Mouse (Mus musculus): ENCODE measurements at regions not wholly inside any gene's neighbourhood (a gene's known extent, or its start where the extent isn't known, plus 50 kb on each side); places are given as distances from the start of the nearest gene placed in this dataset.
"Not testable (repeated sequence)": the region's sequence is repeated elsewhere in the genome, so short reads cannot be mapped to it uniquely, and the experiment has no call there.

DNA sequence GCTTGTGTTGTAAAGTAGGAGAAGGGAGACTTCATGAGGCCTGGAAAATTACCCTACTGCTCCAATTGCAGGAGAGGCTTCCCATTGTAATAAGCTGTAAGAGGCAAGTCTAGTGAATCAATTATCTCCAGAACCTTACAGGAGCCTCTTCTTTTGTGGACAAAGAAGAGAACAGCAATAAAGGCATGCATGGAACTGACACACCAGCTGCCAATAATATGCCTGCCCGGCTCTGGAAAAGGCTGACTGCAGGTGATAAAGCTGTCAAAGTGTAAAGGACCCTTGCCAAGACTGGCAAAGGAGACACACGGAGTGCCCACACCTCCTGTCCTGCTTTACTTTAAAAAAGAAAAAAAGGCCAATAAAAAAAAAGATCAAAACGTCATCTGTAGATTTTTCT is 209.0 kb downstream of the Faxc start:
- no peaks in the 10 kb centered on the region for H3K36me3 ChIP-seq
- H3K27ac ChIP-seq (replicated peaks), result no peak overlapping the region
- H3K4me2 ChIP-seq (replicated peaks), result no peak overlapping the region
- H3K9ac ChIP-seq (replicated peaks), result no peak overlapping the region
- H3K27me3 ChIP-seq, result no peaks in the 10 kb centered on the region
- no peak overlapping the region for H3K4me3 ChIP-seq
- no peaks in the 10 kb centered on the region for H3K9me3 ChIP-seq
- ATAC-seq (ENCODE audit: low FRiP score, low read depth), result no peak
- WGBS, result 61% methylated on average over 3 of the region's 3 CpGs
- H3K4me1 ChIP-seq, result no peaks in the 10 kb centered on the region; the same call in 1 of the 2 replicates

- Histone ChIP-seq H3K4me3 (no peak overlapping the region), H3K36me3 (no peaks in the 10 kb centered on the region), H3K4me2 (replicated peaks) (no peak overlapping the region), H3K9ac (replicated peaks) (no peak overlapping the region), H3K27me3 (no peaks in the 10 kb centered on the region), H3K27ac (replicated peaks) (no peak overlapping the region), H3K4me1 (no peaks in the 10 kb centered on the region; the same call in 1 of the 2 replicates), H3K9me3 (no peaks in the 10 kb centered on the region)
- 97% methylated on average over 1 of the region's 1 CpGs for WGBS
- ATAC-seq (ENCODE audit: low FRiP score, low read depth), result no peak
Observed at GRCm38 (mm10) chr4:22143546-22143945, 212.4 kb downstream of the Faxc start.

DNA sequence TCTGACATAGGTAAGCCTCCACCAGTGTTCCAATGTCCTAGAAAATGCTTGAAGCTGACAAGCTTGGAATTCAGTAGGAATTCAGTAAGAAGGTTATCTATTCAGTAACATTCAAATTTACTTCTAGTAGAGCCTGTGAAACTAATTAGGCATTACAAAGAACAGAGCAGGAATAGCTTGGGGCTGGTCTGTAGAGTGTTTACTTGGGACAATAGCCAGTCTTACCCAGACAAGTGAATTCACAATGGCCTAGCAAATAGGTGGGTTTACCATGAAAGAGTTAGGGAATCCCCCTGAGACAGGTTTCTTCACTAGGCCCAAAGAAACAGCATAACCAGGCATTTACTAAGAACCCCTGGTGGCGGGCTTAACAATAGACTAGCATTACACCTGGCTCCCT is 212.5 kb upstream of the Fbxl4 start:
- not testable (repeated sequence) for H3K4me2 ChIP-seq (replicated peaks); H3K4me3 ChIP-seq; H3K36me3 ChIP-seq; H3K27me3 ChIP-seq; H3K4me1 ChIP-seq; ATAC-seq (ENCODE audit: low FRiP score, low read depth); H3K9me3 ChIP-seq; H3K27ac ChIP-seq (replicated peaks); H3K9ac ChIP-seq (replicated peaks)
- WGBS, result 65% methylated on average over 1 of the region's 1 CpGs

DNA sequence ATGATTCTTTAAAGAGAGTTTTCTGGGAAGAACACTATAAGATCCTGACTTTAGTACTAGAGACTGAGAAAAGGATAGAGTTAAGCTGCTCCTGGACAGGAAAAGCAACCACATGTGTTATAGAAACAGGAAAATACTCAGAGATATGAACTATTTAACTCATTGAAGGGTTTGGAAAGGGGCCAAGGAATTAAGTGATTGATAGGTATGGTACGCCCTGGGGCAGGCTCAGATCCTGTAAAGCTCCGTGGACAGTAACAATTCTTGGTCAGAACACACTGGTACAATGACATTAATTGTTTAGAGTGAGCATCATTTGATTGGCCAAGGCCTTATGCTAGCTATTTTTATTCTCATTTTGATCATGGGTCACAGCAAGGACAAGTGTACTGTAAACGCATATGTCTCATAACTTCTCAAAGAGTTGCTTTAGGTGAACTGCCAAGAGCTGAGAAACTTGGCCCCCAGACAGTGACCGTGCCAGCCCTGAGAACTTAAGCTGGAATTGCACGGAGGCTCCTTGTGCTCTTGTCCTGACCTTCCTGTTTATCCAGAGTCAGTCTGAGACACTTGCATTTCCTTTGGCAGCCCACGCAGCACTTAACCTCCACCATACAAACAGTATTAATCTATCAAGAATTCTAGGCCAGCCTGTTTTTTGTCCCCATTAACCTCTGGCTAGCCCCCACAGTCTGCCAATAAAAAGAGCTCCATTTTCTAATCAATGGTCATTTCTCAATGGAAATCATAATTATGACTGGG is 210.5 kb upstream of the Fbxl4 start:
- Histone ChIP-seq H3K9me3 (no peaks in the 10 kb centered on the region), H3K27ac (replicated peaks) (no peak overlapping the region), H3K4me3 (no peak overlapping the region), H3K36me3 (no peaks in the 10 kb centered on the region), H3K9ac (replicated peaks) (no peak overlapping the region), H3K27me3 (no peaks in the 10 kb centered on the region), H3K4me2 (replicated peaks) (no peak overlapping the region), H3K4me1 (0 out of 2 replicates have a peak, but pooled peaks cover 5% of the 10 kb centered on the region)
- no peak for ATAC-seq (ENCODE audit: low FRiP score, low read depth)
- WGBS, result 86% methylated on average over 6 of the region's 6 CpGs

DNA sequence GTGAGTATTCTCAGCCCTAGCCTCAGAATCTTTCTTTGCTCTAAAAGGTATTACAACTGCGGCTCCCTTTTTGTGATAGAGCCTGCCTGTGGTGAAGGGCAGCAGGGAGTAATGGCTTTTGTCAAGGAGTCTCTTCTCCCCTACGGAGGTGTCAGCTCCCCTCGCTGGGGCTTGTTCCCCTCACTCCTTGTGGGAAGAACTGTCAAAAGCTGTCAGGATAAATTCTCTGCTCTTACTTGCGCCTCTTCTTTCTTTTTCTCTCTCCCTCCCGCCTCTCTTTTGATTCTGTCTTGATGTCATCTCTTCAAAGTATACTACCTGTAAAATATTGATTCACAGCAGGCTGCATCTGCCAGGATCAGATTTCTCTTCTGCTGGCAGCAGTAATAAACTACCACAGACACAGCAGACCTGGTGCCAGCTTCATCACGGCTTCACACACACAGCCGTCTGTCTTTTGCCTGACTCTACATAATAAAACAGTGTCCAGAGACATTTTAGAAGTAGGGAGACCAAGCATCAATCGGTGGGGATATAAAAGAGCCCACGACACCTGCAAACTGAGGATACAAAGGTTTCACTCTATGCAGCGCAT is 205.3 kb upstream of the Fbxl4 start:
- WGBS, result 31% methylated on average over 10 of the region's 10 CpGs
- no peaks in the 10 kb centered on the region for H3K36me3 ChIP-seq
- ATAC-seq (ENCODE audit: low FRiP score, low read depth), result no peak
- no peak overlapping the region for H3K4me2 ChIP-seq (replicated peaks)
- H3K27ac ChIP-seq (replicated peaks), result no peak overlapping the region
- 0 out of 2 replicates have a peak, but pooled peaks cover 6% of the 10 kb centered on the region for H3K4me1 ChIP-seq
- H3K27me3 ChIP-seq, result no peaks in the 10 kb centered on the region
- no peak overlapping the region for H3K9ac ChIP-seq (replicated peaks)
- H3K4me3 ChIP-seq, result no peak overlapping the region
- no peaks in the 10 kb centered on the region for H3K9me3 ChIP-seq

- WGBS, result 47% methylated on average over 7 of the region's 7 CpGs
- no peak overlapping the region for H3K4me3 ChIP-seq
- no peak overlapping the region for H3K27ac ChIP-seq (replicated peaks)
- no peaks in the 10 kb centered on the region for H3K36me3 ChIP-seq
- 0 out of 2 replicates have a peak, but pooled peaks cover 6% of the 10 kb centered on the region for H3K4me1 ChIP-seq
- H3K27me3 ChIP-seq, result no peaks in the 10 kb centered on the region
- H3K9me3 ChIP-seq, result no peaks in the 10 kb centered on the region
- no peak for ATAC-seq (ENCODE audit: low FRiP score, low read depth)
- H3K4me2 ChIP-seq (replicated peaks), result no peak overlapping the region
- H3K9ac ChIP-seq (replicated peaks), result no peak overlapping the region
Observed at GRCm38 (mm10) chr4:22152971-22153544, 204.3 kb upstream of the Fbxl4 start.

DNA sequence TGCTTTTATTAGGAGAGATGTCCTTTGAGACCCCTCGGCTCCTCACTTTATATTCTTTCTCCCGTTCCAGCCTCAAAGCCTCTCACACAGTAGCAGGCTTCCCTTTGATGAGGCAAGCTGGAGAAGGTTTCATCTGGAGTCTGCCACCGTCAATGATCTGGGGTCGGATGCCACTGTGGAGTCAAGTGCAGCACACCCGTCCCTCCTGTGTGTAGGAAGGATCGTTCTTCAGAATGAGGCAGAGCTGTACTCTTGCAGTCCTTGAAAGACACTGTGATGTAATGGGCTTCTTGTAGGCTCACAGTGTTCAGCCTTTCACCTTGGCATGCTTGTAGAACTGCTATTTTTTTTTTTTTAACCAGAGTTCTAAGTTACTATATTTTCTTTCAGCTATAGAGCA is 203.7 kb upstream of the Fbxl4 start:
- Histone ChIP-seq H3K4me3 (no peak overlapping the region), H3K4me1 (0 out of 2 replicates have a peak, but pooled peaks cover 6% of the 10 kb centered on the region), H3K9ac (replicated peaks) (no peak overlapping the region), H3K27ac (replicated peaks) (no peak overlapping the region), H3K36me3 (no peaks in the 10 kb centered on the region), H3K9me3 (no peaks in the 10 kb centered on the region), H3K4me2 (replicated peaks) (no peak overlapping the region), H3K27me3 (no peaks in the 10 kb centered on the region)
- ATAC-seq (ENCODE audit: low FRiP score, low read depth), result no peak
- WGBS, result 61% methylated on average over 6 of the region's 6 CpGs

DNA sequence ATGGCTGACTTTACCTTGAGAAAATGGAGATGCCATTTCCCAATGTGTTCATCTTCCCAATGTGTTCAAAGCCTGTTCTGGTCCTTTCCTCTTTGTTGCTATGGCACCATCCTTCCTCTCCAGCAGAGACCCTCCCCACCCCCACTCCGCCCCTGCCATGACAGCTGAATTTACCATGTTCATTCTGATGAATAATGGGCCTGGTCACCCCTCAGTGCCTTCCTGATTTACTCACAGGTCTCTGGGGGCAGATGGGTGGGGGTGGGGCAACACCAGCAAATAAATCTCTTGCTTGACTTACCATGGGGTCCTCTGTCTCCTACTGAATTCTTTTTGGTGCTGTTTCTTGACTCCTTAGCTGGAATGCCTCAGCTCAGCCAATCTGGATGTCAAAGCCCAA is 170.9 kb upstream of the Fbxl4 start:
- H3K4me3 ChIP-seq, result no peak overlapping the region
- no peak overlapping the region for H3K4me2 ChIP-seq (replicated peaks)
- peaks cover 4% of the 10 kb centered on the region; the same call in 1 of the 2 replicates for H3K4me1 ChIP-seq
- peak; percentile 45; the same call in 1 of the 2 replicates for ATAC-seq (ENCODE audit: low FRiP score, low read depth)
- WGBS, result 67% methylated on average over 1 of the region's 1 CpGs
- H3K36me3 ChIP-seq, result no peaks in the 10 kb centered on the region
- H3K27me3 ChIP-seq, result no peaks in the 10 kb centered on the region
- H3K9ac ChIP-seq (replicated peaks), result no peak overlapping the region
- H3K27ac ChIP-seq (replicated peaks), result no peak overlapping the region
- no peaks in the 10 kb centered on the region for H3K9me3 ChIP-seq

DNA sequence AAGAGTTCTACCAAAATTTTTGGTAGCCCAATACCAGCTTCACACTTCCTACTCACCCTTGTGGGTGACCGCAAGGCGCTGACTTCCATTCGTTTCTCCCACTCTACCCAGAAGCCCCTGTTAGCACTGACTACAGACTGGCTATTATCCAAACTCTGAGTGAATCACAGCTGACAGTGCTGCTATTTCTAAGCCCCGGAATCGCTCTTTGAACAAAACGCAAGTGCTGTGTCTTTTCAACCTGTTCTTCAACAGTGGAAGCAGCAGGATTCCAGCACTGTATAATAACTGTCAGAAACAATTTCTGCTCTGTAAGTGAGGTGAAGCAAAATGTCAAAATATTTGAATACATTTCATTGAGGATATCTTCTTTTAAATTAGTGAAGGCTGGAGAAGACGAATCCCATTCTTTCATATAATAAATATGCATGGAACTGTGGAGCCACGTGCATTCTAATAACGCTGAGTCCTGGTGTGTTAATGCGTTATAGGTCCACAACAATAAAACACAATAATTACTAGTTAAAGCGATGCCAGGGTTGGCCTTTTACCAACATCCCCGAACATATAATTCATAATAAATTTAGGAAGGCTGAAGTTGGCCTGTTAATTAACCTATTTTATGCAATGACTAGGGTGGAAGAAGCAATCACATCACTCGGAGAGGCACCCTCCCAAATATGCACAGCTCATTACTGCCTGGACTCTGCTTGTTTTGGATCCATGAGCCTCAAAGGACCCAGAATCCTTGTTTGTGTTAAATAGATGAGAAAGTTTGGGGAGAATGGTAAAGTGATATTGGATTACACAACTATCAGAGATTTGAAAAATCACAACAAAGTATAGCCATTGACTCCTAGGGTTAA is 169.0 kb upstream of the Fbxl4 start:
- Histone ChIP-seq H3K27ac (replicated peaks) (no peak overlapping the region), H3K9me3 (no peaks in the 10 kb centered on the region), H3K27me3 (no peaks in the 10 kb centered on the region), H3K4me3 (no peak overlapping the region), H3K9ac (replicated peaks) (no peak overlapping the region), H3K4me1 (peaks cover 4% of the 10 kb centered on the region; the same call in 1 of the 2 replicates), H3K4me2 (replicated peaks) (no peak overlapping the region), H3K36me3 (no peaks in the 10 kb centered on the region)
- no peak for ATAC-seq (ENCODE audit: low FRiP score, low read depth)
- 78% methylated on average over 13 of the region's 13 CpGs for WGBS

DNA sequence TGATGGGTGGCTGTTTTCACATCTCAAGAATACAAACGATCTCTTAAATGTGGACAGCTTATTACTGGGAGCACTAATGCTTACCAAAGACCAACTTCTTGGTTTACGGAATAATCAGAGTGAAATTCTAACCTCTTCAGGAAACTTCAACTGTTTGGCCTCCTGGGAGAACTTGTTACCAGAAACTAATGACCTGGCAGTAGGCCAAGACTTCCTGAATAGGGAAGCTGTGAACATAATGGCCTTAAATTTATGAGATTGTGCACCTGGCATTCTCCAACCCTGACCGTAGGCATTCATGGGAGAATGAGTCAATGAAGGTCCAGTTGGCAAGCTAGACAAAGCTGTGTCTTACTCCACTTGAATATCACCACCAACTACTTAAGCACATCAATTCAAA is 160.8 kb upstream of the Fbxl4 start:
- whole genome bisulfite sequencing, result 84% methylated on average over 3 of the region's 3 CpGs
- no peak for ATAC-seq (ENCODE audit: low FRiP score, low read depth)
- Histone ChIP-seq H3K9me3 (no peaks in the 10 kb centered on the region), H3K4me1 (no peaks in the 10 kb centered on the region), H3K4me3 (no peak overlapping the region), H3K9ac (replicated peaks) (no peak overlapping the region), H3K4me2 (replicated peaks) (no peak overlapping the region), H3K36me3 (no peaks in the 10 kb centered on the region), H3K27me3 (no peaks in the 10 kb centered on the region), H3K27ac (replicated peaks) (no peak overlapping the region)

GRCm38 (mm10) chr4:22208531-22208930 is 148.8 kb upstream of the Fbxl4 start:
- H3K27me3 ChIP-seq, result no peaks in the 10 kb centered on the region
- H3K4me1 ChIP-seq, result no peaks in the 10 kb centered on the region
- H3K4me3 ChIP-seq, result no peak overlapping the region
- no peak overlapping the region for H3K9ac ChIP-seq (replicated peaks)
- no peak for ATAC-seq (ENCODE audit: low FRiP score, low read depth)
- WGBS, result 85% methylated on average over 5 of the region's 5 CpGs
- no peaks in the 10 kb centered on the region for H3K9me3 ChIP-seq
- no peak overlapping the region for H3K4me2 ChIP-seq (replicated peaks)
- H3K36me3 ChIP-seq, result no peaks in the 10 kb centered on the region
- no peak overlapping the region for H3K27ac ChIP-seq (replicated peaks)

DNA sequence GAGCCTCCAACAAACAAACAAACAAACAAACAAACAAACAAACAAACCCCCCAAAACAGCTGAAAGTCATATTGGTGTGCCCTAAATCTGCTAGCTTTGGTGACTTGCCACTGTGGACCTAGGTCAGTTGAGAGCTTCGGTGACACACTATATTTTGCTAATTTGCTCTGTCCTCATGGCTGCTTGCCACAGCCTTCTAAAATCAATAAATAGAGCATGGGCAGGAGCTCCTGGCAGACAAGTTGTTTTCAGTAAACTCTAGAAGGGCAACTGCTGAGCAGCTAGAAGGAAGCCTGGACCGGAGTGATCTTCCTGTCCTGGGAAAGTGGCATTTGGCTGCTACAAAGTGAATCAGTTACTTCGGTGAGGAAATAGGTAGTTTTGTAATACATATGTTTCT is 119.7 kb upstream of the Fbxl4 start:
- Histone ChIP-seq H3K27ac (replicated peaks) (no peak overlapping the region), H3K4me3 (no peak overlapping the region), H3K9ac (replicated peaks) (no peak overlapping the region), H3K36me3 (no peaks in the 10 kb centered on the region), H3K9me3 (no peaks in the 10 kb centered on the region), H3K4me2 (replicated peaks) (no peak overlapping the region), H3K27me3 (no peaks in the 10 kb centered on the region), H3K4me1 (no peaks in the 10 kb centered on the region)
- ATAC-seq (ENCODE audit: low FRiP score, low read depth), result no peak
- 89% methylated on average over 3 of the region's 3 CpGs for WGBS

Data from midbrain, embryonic 12.5 days (tissue).